Mouse (Mus musculus): ENCODE results near the gene Stxbp1. TPM values are rescaled to one million over a fixed set of nuclear protein-coding genes. Genes with fewer than 3 reads are reported as not detected.
A peak's percentile ranks its signal among the peaks of the same experiment; 100 is the strongest.

Stxbp1 gene
- polyA plus RNA-seq, 1 experiment, result 22.0 TPM

GRCm38 (mm10) chr2:32767241-32767640, 79.8 kb downstream of the Stxbp1 start:
- TF ChIP-seq EP300 (IDR thresholded peaks at IDR 0.05; ENCODE audit: insufficient read depth, low read depth, low read length) (no peak), CTCF (IDR thresholded peaks at IDR 0.05; ENCODE audit: low read depth, low read length) (no peak), POLR2A (IDR thresholded peaks at IDR 0.05; ENCODE audit: insufficient read depth, low read length) (no peak)

GRCm38 (mm10) chr2:32763353-32763752, 83.7 kb downstream of the Stxbp1 start:
- H3K36me3 ChIP-seq (ENCODE audit: control insufficient read depth, insufficient read depth, low read length, poor library complexity, severe bottlenecking), result no peaks in the 10 kb centered on the region
- peaks cover 6% of the 10 kb centered on the region for H3K4me1 ChIP-seq (ENCODE audit: control insufficient read depth, insufficient read depth, low read length)
- H3K9ac ChIP-seq (ENCODE audit: low read depth, poor library complexity, severe bottlenecking), result no peak overlapping the region
- no peaks in the 10 kb centered on the region for H3K9me3 ChIP-seq (replicated peaks; ENCODE audit: control insufficient read depth, insufficient read depth, low read length, poor library complexity, severe bottlenecking)
- H3K27ac ChIP-seq (ENCODE audit: insufficient read depth, low read length), result no peak overlapping the region
- no peaks in the 10 kb centered on the region for H3K27me3 ChIP-seq (ENCODE audit: control insufficient read depth, insufficient read depth, low read length, poor library complexity, severe bottlenecking)
- H3K4me3 ChIP-seq (ENCODE audit: low read depth, low read length), result no peak overlapping the region
- peak; percentile 21 for TF ChIP-seq CTCF (IDR thresholded peaks at IDR 0.05; ENCODE audit: low read depth, low read length)
- no peak for TF ChIP-seq EP300 (IDR thresholded peaks at IDR 0.05; ENCODE audit: insufficient read depth, low read depth, low read length)

More at GRCm38 (mm10) chr2:32767241-32767640, 79.8 kb downstream of the Stxbp1 start:
- no peak overlapping the region for H3K27ac ChIP-seq (ENCODE audit: insufficient read depth, low read length)
- H3K9me3 ChIP-seq (replicated peaks; ENCODE audit: control insufficient read depth, insufficient read depth, low read length, poor library complexity, severe bottlenecking), result no peaks in the 10 kb centered on the region
- no peak overlapping the region for H3K4me3 ChIP-seq (ENCODE audit: low read depth, low read length)
- H3K4me1 ChIP-seq (ENCODE audit: control insufficient read depth, insufficient read depth, low read length), result peaks cover 3% of the 10 kb centered on the region
- H3K9ac ChIP-seq (ENCODE audit: low read depth, poor library complexity, severe bottlenecking), result no peak overlapping the region
- H3K27me3 ChIP-seq (ENCODE audit: control insufficient read depth, insufficient read depth, low read length, poor library complexity, severe bottlenecking), result no peaks in the 10 kb centered on the region
- no peaks in the 10 kb centered on the region for H3K36me3 ChIP-seq (ENCODE audit: control insufficient read depth, insufficient read depth, low read length, poor library complexity, severe bottlenecking)

GRCm38 (mm10) chr2:32761859-32762258, 85.2 kb downstream of the Stxbp1 start:
- no peaks in the 10 kb centered on the region for H3K36me3 ChIP-seq (ENCODE audit: control insufficient read depth, insufficient read depth, low read length, poor library complexity, severe bottlenecking)
- H3K9ac ChIP-seq (ENCODE audit: low read depth, poor library complexity, severe bottlenecking), result no peak overlapping the region
- no peak overlapping the region for H3K4me3 ChIP-seq (ENCODE audit: low read depth, low read length)
- no peaks in the 10 kb centered on the region for H3K9me3 ChIP-seq (replicated peaks; ENCODE audit: control insufficient read depth, insufficient read depth, low read length, poor library complexity, severe bottlenecking)
- TF ChIP-seq POLR2A (IDR thresholded peaks at IDR 0.05; ENCODE audit: insufficient read depth, low read length) (no peak), CTCF (IDR thresholded peaks at IDR 0.05; ENCODE audit: low read depth, low read length) (no peak), EP300 (IDR thresholded peaks at IDR 0.05; ENCODE audit: insufficient read depth, low read depth, low read length) (no peak)
- no peak overlapping the region for H3K27ac ChIP-seq (ENCODE audit: insufficient read depth, low read length)
- no peaks in the 10 kb centered on the region for H3K27me3 ChIP-seq (ENCODE audit: control insufficient read depth, insufficient read depth, low read length, poor library complexity, severe bottlenecking)
- H3K4me1 ChIP-seq (ENCODE audit: control insufficient read depth, insufficient read depth, low read length), result peaks cover 6% of the 10 kb centered on the region

- Histone ChIP-seq H3K27me3 (ENCODE audit: control insufficient read depth, insufficient read depth, low read length, poor library complexity, severe bottlenecking) (no peaks in the 10 kb centered on the region), H3K9me3 (replicated peaks; ENCODE audit: control insufficient read depth, insufficient read depth, low read length, poor library complexity, severe bottlenecking) (no peaks in the 10 kb centered on the region), H3K4me3 (ENCODE audit: low read depth, low read length) (no peak overlapping the region), H3K36me3 (ENCODE audit: control insufficient read depth, insufficient read depth, low read length, poor library complexity, severe bottlenecking) (no peaks in the 10 kb centered on the region), H3K9ac (ENCODE audit: low read depth, poor library complexity, severe bottlenecking) (no peak overlapping the region), H3K4me1 (ENCODE audit: control insufficient read depth, insufficient read depth, low read length) (peaks cover 6% of the 10 kb centered on the region), H3K27ac (ENCODE audit: insufficient read depth, low read length) (no peak overlapping the region)
- TF ChIP-seq CTCF (IDR thresholded peaks at IDR 0.05; ENCODE audit: low read depth, low read length) (no peak), EP300 (IDR thresholded peaks at IDR 0.05; ENCODE audit: insufficient read depth, low read depth, low read length) (no peak), POLR2A (IDR thresholded peaks at IDR 0.05; ENCODE audit: insufficient read depth, low read length) (no peak)
These were observed 85.7 kb downstream of the Stxbp1 start for GRCm38 (mm10) chr2:32761361-32761760.

GRCm38 (mm10) chr2:32759001-32759400, 88.0 kb downstream of the Stxbp1 start:
- H3K36me3 ChIP-seq (ENCODE audit: control insufficient read depth, insufficient read depth, low read length, poor library complexity, severe bottlenecking), result no peaks in the 10 kb centered on the region
- no peak overlapping the region for H3K9ac ChIP-seq (ENCODE audit: low read depth, poor library complexity, severe bottlenecking)
- TF ChIP-seq EP300 (IDR thresholded peaks at IDR 0.05; ENCODE audit: insufficient read depth, low read depth, low read length) (no peak), CTCF (IDR thresholded peaks at IDR 0.05; ENCODE audit: low read depth, low read length) (no peak), POLR2A (IDR thresholded peaks at IDR 0.05; ENCODE audit: insufficient read depth, low read length) (no peak)
- no peaks in the 10 kb centered on the region for H3K9me3 ChIP-seq (replicated peaks; ENCODE audit: control insufficient read depth, insufficient read depth, low read length, poor library complexity, severe bottlenecking)
- no peak overlapping the region for H3K4me3 ChIP-seq (ENCODE audit: low read depth, low read length)
- H3K4me1 ChIP-seq (ENCODE audit: control insufficient read depth, insufficient read depth, low read length), result peaks cover 6% of the 10 kb centered on the region
- H3K27ac ChIP-seq (ENCODE audit: insufficient read depth, low read length), result no peak overlapping the region
- H3K27me3 ChIP-seq (ENCODE audit: control insufficient read depth, insufficient read depth, low read length, poor library complexity, severe bottlenecking), result no peaks in the 10 kb centered on the region

- Histone ChIP-seq H3K9ac (ENCODE audit: low read depth, poor library complexity, severe bottlenecking) (no peak overlapping the region), H3K4me3 (ENCODE audit: low read depth, low read length) (no peak overlapping the region), H3K27ac (ENCODE audit: insufficient read depth, low read length) (no peak overlapping the region), H3K9me3 (replicated peaks; ENCODE audit: control insufficient read depth, insufficient read depth, low read length, poor library complexity, severe bottlenecking) (no peaks in the 10 kb centered on the region), H3K4me1 (ENCODE audit: control insufficient read depth, insufficient read depth, low read length) (peaks cover 6% of the 10 kb centered on the region), H3K27me3 (ENCODE audit: control insufficient read depth, insufficient read depth, low read length, poor library complexity, severe bottlenecking) (no peaks in the 10 kb centered on the region), H3K36me3 (ENCODE audit: control insufficient read depth, insufficient read depth, low read length, poor library complexity, severe bottlenecking) (no peaks in the 10 kb centered on the region)
- TF ChIP-seq CTCF (IDR thresholded peaks at IDR 0.05; ENCODE audit: low read depth, low read length) (no peak), EP300 (IDR thresholded peaks at IDR 0.05; ENCODE audit: insufficient read depth, low read depth, low read length) (peak; percentile 48; the same call in 1 of the 2 replicates)
These were observed 88.5 kb downstream of the Stxbp1 start for GRCm38 (mm10) chr2:32758503-32758902.

Data from ES-Bruce4 (cell line).